Mouse (Mus musculus): ENCODE results near the gene Reg4. TPM values are rescaled to one million over a fixed set of nuclear protein-coding genes. Genes with fewer than 3 reads are reported as not detected.

Gene Reg4
- total and polyA plus RNA-seq, 2 experiments, result 0.37 TPM; not detected in 1

DNA sequence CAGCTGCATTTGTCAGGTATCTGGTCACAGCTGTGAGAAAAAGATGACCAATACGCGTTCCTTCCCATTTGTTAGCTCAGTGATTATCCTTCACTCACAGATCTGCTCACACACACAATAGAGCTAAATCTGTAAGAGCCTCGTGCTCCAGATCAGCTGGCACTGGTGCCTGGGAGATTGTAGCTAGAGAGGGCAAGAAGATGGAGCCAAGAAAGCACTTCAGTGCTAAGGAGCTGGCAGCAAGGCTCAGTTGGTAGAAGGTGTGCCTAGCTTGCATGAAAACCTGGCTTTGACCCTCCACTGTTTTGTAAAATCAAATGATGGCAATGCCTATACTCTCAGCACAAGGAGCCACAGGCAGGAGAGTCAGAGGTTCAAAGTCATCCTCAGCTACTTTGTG is 5.8 kb downstream of the Reg4 start:
- TF ChIP-seq CTCF (IDR thresholded peaks at IDR 0.05; ENCODE audit: low read depth, low read length) (no peak), POLR2A (IDR thresholded peaks at IDR 0.05; ENCODE audit: extremely low read depth, insufficient read depth, low read length) (no peak)
- Histone ChIP-seq H3K36me3 (ENCODE audit: control insufficient read depth, insufficient read depth, low read length) (no peaks in the 10 kb centered on the region), H3K4me1 (ENCODE audit: control insufficient read depth, insufficient read depth, low read length) (peaks cover 15% of the 10 kb centered on the region), H3K27me3 (ENCODE audit: control insufficient read depth, insufficient read depth, low read length) (no peaks in the 10 kb centered on the region), H3K4me3 (ENCODE audit: insufficient read depth, low read depth, low read length) (no peak overlapping the region), H3K79me2 (ENCODE audit: control insufficient read depth, insufficient read depth, low read length) (no peaks in the 10 kb centered on the region), H3K27ac (replicated peaks; ENCODE audit: insufficient read depth, low read depth, low read length) (no peak overlapping the region), H3K9ac (ENCODE audit: low read depth, low read length) (no peak overlapping the region)
- no peak for DNase-seq (ENCODE audit: extremely low read depth, low read depth, low spot score)
- WGBS, result 73% methylated on average over 3 of the region's 3 CpGs

- Histone ChIP-seq H3K4me1 (ENCODE audit: control insufficient read depth, insufficient read depth, low read length) (peaks cover 11% of the 10 kb centered on the region), H3K9ac (ENCODE audit: low read depth, low read length) (no peak overlapping the region), H3K79me2 (ENCODE audit: control insufficient read depth, insufficient read depth, low read length) (no peaks in the 10 kb centered on the region), H3K27me3 (ENCODE audit: control insufficient read depth, insufficient read depth, low read length) (no peaks in the 10 kb centered on the region), H3K4me3 (ENCODE audit: insufficient read depth, low read depth, low read length) (no peak overlapping the region), H3K36me3 (ENCODE audit: control insufficient read depth, insufficient read depth, low read length) (no peaks in the 10 kb centered on the region), H3K27ac (replicated peaks; ENCODE audit: insufficient read depth, low read depth, low read length) (no peak overlapping the region)
- WGBS, result 79% methylated on average over 7 of the region's 7 CpGs
- DNase-seq (ENCODE audit: extremely low read depth, low read depth, low spot score), result no peak
- no peak for TF ChIP-seq POLR2A (IDR thresholded peaks at IDR 0.05; ENCODE audit: extremely low read depth, insufficient read depth, low read length)
- TF ChIP-seq CTCF (IDR thresholded peaks at IDR 0.05; ENCODE audit: low read depth, low read length), result no peak
These were observed 8.0 kb downstream of the Reg4 start for GRCm38 (mm10) chr3:98229943-98230342.

DNA sequence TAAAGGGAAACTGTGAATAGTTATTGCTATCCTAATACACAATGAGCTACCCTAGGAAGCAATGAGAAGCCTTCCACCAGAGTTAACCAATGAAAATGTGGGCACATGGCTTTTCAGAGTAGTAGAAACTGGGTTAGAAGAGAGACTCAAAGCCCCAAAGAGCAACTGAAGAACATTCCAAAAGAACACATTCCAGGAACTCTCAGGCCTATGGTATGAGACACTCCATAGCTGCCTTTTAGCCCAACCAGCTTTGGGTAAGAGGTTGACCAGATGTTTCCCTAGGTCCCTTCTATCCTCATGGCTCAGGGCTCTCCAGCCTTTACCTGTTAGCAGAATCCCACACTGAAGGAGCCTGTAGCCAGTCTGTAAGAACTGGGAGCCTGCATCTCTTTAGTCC is 11.5 kb downstream of the Reg4 start:
- H3K9ac ChIP-seq (ENCODE audit: low read depth, low read length), result no peak overlapping the region
- DNase-seq (ENCODE audit: extremely low read depth, low read depth, low spot score), result no peak
- no peaks in the 10 kb centered on the region for H3K79me2 ChIP-seq (ENCODE audit: control insufficient read depth, insufficient read depth, low read length)
- no peak overlapping the region for H3K27ac ChIP-seq (replicated peaks; ENCODE audit: insufficient read depth, low read depth, low read length)
- no peaks in the 10 kb centered on the region for H3K36me3 ChIP-seq (ENCODE audit: control insufficient read depth, insufficient read depth, low read length)
- H3K4me1 ChIP-seq (ENCODE audit: control insufficient read depth, insufficient read depth, low read length), result peaks cover 6% of the 10 kb centered on the region
- no peak overlapping the region for H3K4me3 ChIP-seq (ENCODE audit: insufficient read depth, low read depth, low read length)
- TF ChIP-seq POLR2A (IDR thresholded peaks at IDR 0.05; ENCODE audit: extremely low read depth, insufficient read depth, low read length), result no peak
- H3K27me3 ChIP-seq (ENCODE audit: control insufficient read depth, insufficient read depth, low read length), result no peaks in the 10 kb centered on the region

- no peak overlapping the region for H3K4me3 ChIP-seq (ENCODE audit: insufficient read depth, low read depth, low read length)
- WGBS, result 26% methylated on average over 6 of the region's 6 CpGs
- DNase-seq (ENCODE audit: extremely low read depth, low read depth, low spot score), result peak; percentile 80
- no peaks in the 10 kb centered on the region for H3K79me2 ChIP-seq (ENCODE audit: control insufficient read depth, insufficient read depth, low read length)
- H3K4me1 ChIP-seq (ENCODE audit: control insufficient read depth, insufficient read depth, low read length), result peaks cover 6% of the 10 kb centered on the region
- no peak overlapping the region for H3K9ac ChIP-seq (ENCODE audit: low read depth, low read length)
- H3K27ac ChIP-seq (replicated peaks; ENCODE audit: insufficient read depth, low read depth, low read length), result peak overlapping the region; percentile 73
- TF ChIP-seq CTCF (IDR thresholded peaks at IDR 0.05; ENCODE audit: low read depth, low read length) (no peak), POLR2A (IDR thresholded peaks at IDR 0.05; ENCODE audit: extremely low read depth, insufficient read depth, low read length) (no peak)
- H3K36me3 ChIP-seq (ENCODE audit: control insufficient read depth, insufficient read depth, low read length), result no peaks in the 10 kb centered on the region
- H3K27me3 ChIP-seq (ENCODE audit: control insufficient read depth, insufficient read depth, low read length), result no peaks in the 10 kb centered on the region
These were observed 14.3 kb downstream of the Reg4 start for GRCm38 (mm10) chr3:98236266-98236665.

- no peaks in the 10 kb centered on the region for H3K27me3 ChIP-seq (ENCODE audit: control insufficient read depth, insufficient read depth, low read length)
- no peak overlapping the region for H3K4me3 ChIP-seq (ENCODE audit: insufficient read depth, low read depth, low read length)
- no peaks in the 10 kb centered on the region for H3K36me3 ChIP-seq (ENCODE audit: control insufficient read depth, insufficient read depth, low read length)
- TF ChIP-seq POLR2A (IDR thresholded peaks at IDR 0.05; ENCODE audit: extremely low read depth, insufficient read depth, low read length) (no peak), CTCF (IDR thresholded peaks at IDR 0.05; ENCODE audit: low read depth, low read length) (no peak)
- WGBS, result 85% methylated on average over 5 of the region's 5 CpGs
- H3K9ac ChIP-seq (ENCODE audit: low read depth, low read length), result no peak overlapping the region
- H3K79me2 ChIP-seq (ENCODE audit: control insufficient read depth, insufficient read depth, low read length), result no peaks in the 10 kb centered on the region
- DNase-seq (ENCODE audit: extremely low read depth, low read depth, low spot score), result no peak
- H3K4me1 ChIP-seq (ENCODE audit: control insufficient read depth, insufficient read depth, low read length), result peaks cover 14% of the 10 kb centered on the region
- H3K27ac ChIP-seq (replicated peaks; ENCODE audit: insufficient read depth, low read depth, low read length), result no peak overlapping the region
These were observed 15.3 kb downstream of the Reg4 start for GRCm38 (mm10) chr3:98237240-98237639.

DNA sequence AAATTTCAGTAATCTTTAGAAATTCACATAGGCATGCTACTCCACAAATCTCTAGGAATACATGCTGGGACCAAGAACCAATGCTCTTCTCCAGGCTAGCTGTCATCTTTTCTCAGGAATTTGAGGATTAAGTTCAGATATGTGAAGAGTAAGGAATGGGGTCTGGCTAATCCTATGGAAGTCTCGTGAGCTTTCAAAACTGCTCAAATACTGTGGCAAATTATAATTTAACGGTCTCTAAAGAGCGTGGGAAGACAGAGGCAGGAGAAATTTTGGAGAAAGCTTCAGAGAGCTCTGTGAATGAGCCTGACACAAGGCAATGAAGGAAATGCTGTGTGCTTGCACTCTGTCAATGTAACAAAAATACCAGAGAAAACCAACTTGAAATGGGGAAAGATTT is 16.2 kb downstream of the Reg4 start:
- Histone ChIP-seq H3K9ac (ENCODE audit: low read depth, low read length) (no peak overlapping the region), H3K79me2 (ENCODE audit: control insufficient read depth, insufficient read depth, low read length) (no peaks in the 10 kb centered on the region), H3K4me1 (ENCODE audit: control insufficient read depth, insufficient read depth, low read length) (peaks cover 16% of the 10 kb centered on the region), H3K36me3 (ENCODE audit: control insufficient read depth, insufficient read depth, low read length) (no peaks in the 10 kb centered on the region), H3K27ac (replicated peaks; ENCODE audit: insufficient read depth, low read depth, low read length) (no peak overlapping the region), H3K27me3 (ENCODE audit: control insufficient read depth, insufficient read depth, low read length) (no peaks in the 10 kb centered on the region), H3K4me3 (ENCODE audit: insufficient read depth, low read depth, low read length) (no peak overlapping the region)
- DNase-seq (ENCODE audit: extremely low read depth, low read depth, low spot score), result no peak
- no peak for TF ChIP-seq POLR2A (IDR thresholded peaks at IDR 0.05; ENCODE audit: extremely low read depth, insufficient read depth, low read length)
- TF ChIP-seq CTCF (IDR thresholded peaks at IDR 0.05; ENCODE audit: low read depth, low read length), result no peak
- 88% methylated on average over 3 of the region's 3 CpGs for WGBS
